In the genomic region with DNA sequence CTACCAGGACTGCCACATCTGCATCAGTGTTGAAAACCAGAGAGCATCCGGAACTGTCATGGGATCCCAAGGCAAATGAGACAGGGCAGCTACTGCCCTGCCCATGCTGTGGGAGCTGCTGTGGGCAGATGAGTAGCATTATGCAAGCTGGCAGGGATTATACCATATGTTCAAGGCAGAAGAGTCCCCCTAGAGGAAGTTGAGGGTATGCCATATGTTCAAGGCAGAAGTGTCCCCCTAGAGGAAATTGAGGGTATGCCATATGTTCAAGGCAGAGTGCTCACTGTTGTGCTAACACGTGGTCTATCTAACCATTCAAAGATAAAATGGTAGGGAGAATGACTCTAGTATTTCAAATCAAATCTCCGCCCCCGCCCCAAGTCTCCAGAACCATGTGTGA, we compare ENCODE assay signal across 9 mouse cellular contexts.
A peak's percentile ranks its signal among the peaks of the same experiment; 100 is the strongest.
DNase-seq lines count a peak whose midpoint lies in the region; ATAC-seq and TF ChIP-seq lines count a peak whose summit lies in the region.
"Had no signal": no experiment of that assay in that cellular context is flagged by ENCODE, and none has a peak within 500 bp of the region (broad histone marks: within the 10 kb centered on the region; RNA-seq: fewer than 3 reads in every experiment).

No protein-coding gene starts in this region.

- peak; percentile 75 for TF ChIP-seq CTCF in gastrocnemius, adult 2 months (IDR thresholded peaks at IDR 0.05)

- ATAC-seq in hematopoietic stem cell, adult 5-6 weeks (replicated peaks in 1 of 2; ENCODE audit: insufficient read depth in 1 of 2, low FRiP score in 2 of 2, low TSS enrichment in 1 of 2, low read depth in 1 of 2, poor library complexity in 2 of 2, severe bottlenecking in 2 of 2): peak; percentile 74 to 88
- ATAC-seq in monocyte, adult 5-6 weeks (replicated peaks; ENCODE audit: insufficient number of reproducible peaks, low FRiP score, low TSS enrichment, poor library complexity, severe bottlenecking): peak; percentile 66

- no peak for DNase-seq in gastrocnemius, adult 2 months
- DNase-seq in gastrocnemius, postnatal 14 days: no peak
- peak; percentile 82 for DNase-seq in 416B (ENCODE audit: low read depth)
- peak; percentile 43 for DNase-seq in WW6 (ENCODE audit: low read depth, low spot score)
- no peak for DNase-seq in left cerebral cortex, adult 8-10 months (ENCODE audit: low spot score in 2 of 2)
- DNase-seq in left cerebral cortex, postnatal 10 days (ENCODE audit: extremely low spot score in 1 of 2, low spot score in 2 of 2): no peak

- H3K27ac ChIP-seq in gastrocnemius, adult 2 months: peak overlapping the region; percentile 5; the same call in 1 of the 2 replicates
- H3K27ac ChIP-seq: limb, embryonic 13.5 days had no signal

- H3K4me3 ChIP-seq in gastrocnemius, adult 2 months: no peak overlapping the region
- H3K4me3 ChIP-seq: limb, embryonic 13.5 days had no signal

- intact Hi-C loops in gastrocnemius, adult 2 months (cut with DNase I): loop anchor here (5.0 kb wide), 1 partner anchor 109 kb away; no protein-coding TSS in a partner anchor
- intact Hi-C loops in gastrocnemius, postnatal 14 days (cut with DNase I; ENCODE audit: low total_unique reads): loop anchor here (10.0 kb wide), 1 partner anchor 106 kb away; no protein-coding TSS in a partner anchor
- intact Hi-C loops in left cerebral cortex, postnatal 10 days (cut with DNase I): no loop called here

Comparison
In these comparisons a context has a peak if more than half of its experiments do, and no peak if none do; other contexts are left out.
1. DNase-seq: peak in 416B (single experiment) and WW6 (single experiment); none in gastrocnemius, adult 2 months (single experiment), gastrocnemius, postnatal 14 days (single experiment), left cerebral cortex, adult 8-10 months (0 of 2) and left cerebral cortex, postnatal 10 days (0 of 2).